Mouse (Mus musculus) E14TG2a.4 (cell line): Measurements from ENCODE around the gene Slc4a2.

Source experiments
- CTCF ChIP-seq: conservative IDR thresholded peaks from 2 replicates; pipeline ENCODE4 v1.5.1; 2014; ENCODE audit warnings: low read length
- POU5F1 ChIP-seq: IDR thresholded peaks from 2 replicates; pipeline ENCODE4 v1.6.1; 2014; ENCODE audit warnings: low read length, borderline replicate concordance

GRCm38 (mm10) chr5:24442029-24442428 is 18.4 kb downstream of the Slc4a2 start:
- no peak for TF ChIP-seq CTCF
- no peak for TF ChIP-seq POU5F1
